Mouse (Mus musculus) spleen, adult 2 months (tissue): ENCODE measurements around the gene Itprid2.

Source experiments
- CTCF ChIP-seq: fragments of 200-500 bp; IDR thresholded peaks from 2 replicates; pipeline ENCODE4 v1.5.1; 2011; ENCODE audit warnings: mild to moderate bottlenecking, inconsistent platforms; ENCODE audit not compliant: insufficient read depth, insufficient read length, insufficient replicate concordance; ENCODE audit errors: extremely low read depth
- POLR2A ChIP-seq: fragments of 200-500 bp; IDR thresholded peaks from 2 replicates; pipeline ENCODE4 v1.6.1; 2011; ENCODE audit warnings: low read depth, low read length, inconsistent platforms

DNA sequence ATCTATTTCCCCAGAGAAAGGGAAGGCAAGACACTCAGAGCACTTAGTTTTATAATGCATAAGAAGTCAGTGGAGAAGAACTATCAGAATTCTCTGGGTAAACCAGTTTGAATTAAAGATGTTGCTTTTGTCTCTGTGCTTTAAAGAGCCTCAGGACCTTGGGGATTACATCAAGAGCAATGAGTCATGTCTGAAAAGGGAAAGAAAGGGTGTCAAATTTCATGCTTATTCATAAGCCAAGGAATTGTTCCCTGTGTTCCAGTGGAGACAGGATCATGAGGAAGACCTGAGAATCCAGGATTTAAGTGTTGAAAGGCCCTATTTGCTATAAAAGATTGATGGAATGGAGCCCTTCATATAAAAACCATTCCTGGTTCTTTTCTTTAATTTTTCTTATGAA, 38.1 kb upstream of the Itprid2 start:
- TF ChIP-seq CTCF (no peak), POLR2A (no peak)
